ENCODE assay signal across 8 mouse cellular contexts in the genomic region with DNA sequence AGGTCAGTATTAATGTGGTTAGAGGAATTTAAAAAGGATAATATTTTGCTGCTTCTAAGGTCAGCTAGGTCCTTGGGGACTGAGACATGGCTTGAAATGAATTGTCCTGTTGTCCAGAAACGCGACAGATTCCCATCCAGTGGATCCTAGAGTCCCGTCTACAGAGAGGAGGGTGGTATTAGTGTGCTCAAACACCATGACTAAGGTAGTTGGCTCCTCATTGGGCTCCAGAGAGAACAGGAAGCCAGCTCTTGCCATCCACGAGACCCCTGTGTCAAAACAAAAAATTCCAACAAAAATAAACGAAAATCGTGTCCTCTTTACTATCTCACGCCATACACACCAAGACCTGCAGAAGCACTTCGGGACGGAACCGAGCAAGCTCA. TPM values are rescaled to one million over a fixed set of nuclear protein-coding genes. Genes with fewer than 3 reads are reported as not detected.
DNase-seq lines count a peak whose midpoint lies in the region; ATAC-seq and TF ChIP-seq lines count a peak whose summit lies in the region.

No protein-coding gene starts in this region.

- H3K9ac ChIP-seq in kidney, embryonic 15.5 days: peak overlapping the region; percentile 99

- no peak for DNase-seq in kidney, adult 9 months
- DNase-seq in hindbrain, embryonic 10.5 days (ENCODE audit: low spot score): no peak
- no peak for DNase-seq in right cerebral cortex, postnatal 25 days
- DNase-seq in left cerebral cortex, adult 11 months (ENCODE audit: low spot score): no peak
- no peak for DNase-seq in layer of hippocampus, adult 9-10 months (ENCODE audit: low spot score)

- TF ChIP-seq CTCF in bone marrow, adult 2 months (IDR thresholded peaks at IDR 0.05; ENCODE audit: control insufficient read depth, insufficient read depth, low read length): no peak

- no peaks in the 10 kb centered on the region for H3K9me3 ChIP-seq in kidney, embryonic 15.5 days (replicated peaks)
- 0 out of 2 replicates have a peak, but pooled peaks cover 7% of the 10 kb centered on the region for H3K9me3 ChIP-seq in hindbrain, embryonic 10.5 days
- no peaks in the 10 kb centered on the region; the same call in 1 of the 2 replicates for H3K9me3 ChIP-seq in megakaryocyte, embryonic 14.5 days

- TF ChIP-seq POLR2A in bone marrow, adult 2 months (IDR thresholded peaks at IDR 0.05; ENCODE audit: borderline replicate concordance, control insufficient read depth, low read depth, low read length): no peak

- ATAC-seq in kidney, embryonic 15.5 days (replicated peaks; ENCODE audit: low FRiP score): peak; percentile 67

- H3K27me3 ChIP-seq in kidney, embryonic 15.5 days: no peaks in the 10 kb centered on the region
- no peaks in the 10 kb centered on the region for H3K27me3 ChIP-seq in hindbrain, embryonic 10.5 days (ENCODE audit: insufficient read depth, poor library complexity, severe bottlenecking)
- no peaks in the 10 kb centered on the region for H3K27me3 ChIP-seq in megakaryocyte, embryonic 14.5 days (replicated peaks)

- peaks cover 23% of the 10 kb centered on the region for H3K4me1 ChIP-seq in kidney, embryonic 15.5 days
- H3K4me1 ChIP-seq in bone marrow, adult 2 months (ENCODE audit: control insufficient read depth, insufficient read depth, low read length): peaks cover 1% of the 10 kb centered on the region; the same call in 1 of the 2 replicates
- peaks cover 24% of the 10 kb centered on the region for H3K4me1 ChIP-seq in hindbrain, embryonic 10.5 days (replicated peaks)
- H3K4me1 ChIP-seq in megakaryocyte, embryonic 14.5 days: peaks cover 54% of the 10 kb centered on the region

- peak overlapping the region; percentile 73 for H3K4me2 ChIP-seq in kidney, embryonic 15.5 days

- peaks cover 3% of the 10 kb centered on the region; the same call in 1 of the 2 replicates for H3K36me3 ChIP-seq in kidney, embryonic 15.5 days
- peaks cover 8% of the 10 kb centered on the region for H3K36me3 ChIP-seq in hindbrain, embryonic 10.5 days
- H3K36me3 ChIP-seq in megakaryocyte, embryonic 14.5 days (replicated peaks; ENCODE audit: low read length): peaks cover 49% of the 10 kb centered on the region

- peak overlapping the region; percentile 99 for H3K4me3 ChIP-seq in kidney, embryonic 15.5 days (replicated peaks)
- peak overlapping the region; percentile 96 for H3K4me3 ChIP-seq in bone marrow, adult 2 months (replicated peaks; ENCODE audit: control insufficient read depth, low read depth, low read length)
- peak overlapping the region; percentile 88 for H3K4me3 ChIP-seq in hindbrain, embryonic 10.5 days
- H3K4me3 ChIP-seq in megakaryocyte, embryonic 14.5 days (replicated peaks): peak overlapping the region; percentile 99

- H3K27ac ChIP-seq in kidney, embryonic 15.5 days: peak overlapping the region; percentile 92
- peak overlapping the region; percentile 93 for H3K27ac ChIP-seq in bone marrow, adult 2 months (ENCODE audit: control insufficient read depth, insufficient read depth, low read depth, low read length, poor library complexity)
- H3K27ac ChIP-seq in hindbrain, embryonic 10.5 days: peak overlapping the region; percentile 94

- 1% methylated on average over 10 of the region's 10 CpGs for WGBS in kidney, embryonic 15.5 days
- 2% methylated on average over 10 of the region's 10 CpGs for WGBS in bone marrow, adult 2 months
- under 1% methylated on average over 10 of the region's 10 CpGs for whole genome bisulfite sequencing in hindbrain, embryonic 10.5 days

RNA-seq across cellular contexts. Expression of gene Tmem248, which starts 4.9 kb away (rescaled TPM):
- 33.6 and 34.6 TPM in 2 replicates for polyA plus RNA-seq in kidney, embryonic 15.5 days (2015; fragmentation: Nextera tagmentation; extraction: Ambion mirVana)
- polyA plus RNA-seq in bone marrow, adult 2 months (2011; ENCODE audit: insufficient read depth, insufficient read length, low replicate concordance, missing spikeins): 15.0 and 25.2 TPM in 2 replicates
- polyA plus RNA-seq in hindbrain, embryonic 10.5 days (2016; fragmentation: Nextera tagmentation; extraction: Ambion mirVana): 33.6 and 38.0 TPM in 2 replicates
- 11.9 and 29.8 TPM in 2 replicates for polyA plus RNA-seq in megakaryocyte, embryonic 14.5 days (2012; ENCODE audit: insufficient read depth, low replicate concordance)

RNA-seq across cellular contexts. Expression of gene Sbds, which starts 33.6 kb away (rescaled TPM):
- 73.4 and 75.3 TPM in 2 replicates for polyA plus RNA-seq in kidney, embryonic 15.5 days (2015; fragmentation: Nextera tagmentation; extraction: Ambion mirVana)
- 42.3 and 56.9 TPM in 2 replicates for polyA plus RNA-seq in bone marrow, adult 2 months (2011; ENCODE audit: insufficient read depth, insufficient read length, low replicate concordance, missing spikeins)
- polyA plus RNA-seq in hindbrain, embryonic 10.5 days (2016; fragmentation: Nextera tagmentation; extraction: Ambion mirVana): 64.4 and 77.3 TPM in 2 replicates
- polyA plus RNA-seq in megakaryocyte, embryonic 14.5 days (2012; ENCODE audit: insufficient read depth, low replicate concordance): 4.5 and 16.0 TPM in 2 replicates

RNA-seq across cellular contexts. Expression of gene Tyw1, which starts 33.7 kb away (rescaled TPM):
- polyA plus RNA-seq in kidney, embryonic 15.5 days (2015; fragmentation: Nextera tagmentation; extraction: Ambion mirVana): 28.0 TPM in 2 replicates
- polyA plus RNA-seq in bone marrow, adult 2 months (2011; ENCODE audit: insufficient read depth, insufficient read length, low replicate concordance, missing spikeins): 7.0 and 11.7 TPM in 2 replicates
- 32.9 and 33.7 TPM in 2 replicates for polyA plus RNA-seq in hindbrain, embryonic 10.5 days (2016; fragmentation: Nextera tagmentation; extraction: Ambion mirVana)
- 7.7 TPM in 1 of 2 replicates, not detected in the other for polyA plus RNA-seq in megakaryocyte, embryonic 14.5 days (2012; ENCODE audit: insufficient read depth, low replicate concordance)

RNA-seq across cellular contexts. Expression of gene Rabgef1, which starts 50.2 kb away (rescaled TPM):
- 30.0 and 32.1 TPM in 2 replicates for polyA plus RNA-seq in kidney, embryonic 15.5 days (2015; fragmentation: Nextera tagmentation; extraction: Ambion mirVana)
- 16.9 and 36.5 TPM in 2 replicates for polyA plus RNA-seq in bone marrow, adult 2 months (2011; ENCODE audit: insufficient read depth, insufficient read length, low replicate concordance, missing spikeins)
- polyA plus RNA-seq in hindbrain, embryonic 10.5 days (2016; fragmentation: Nextera tagmentation; extraction: Ambion mirVana): 23.5 and 27.3 TPM in 2 replicates
- 4.3 and 36.2 TPM in 2 replicates for polyA plus RNA-seq in megakaryocyte, embryonic 14.5 days (2012; ENCODE audit: insufficient read depth, low replicate concordance)
